Mouse (Mus musculus) embryonic facial prominence, embryonic 12.5 days (tissue): ENCODE data around the gene Chd9. TPM values are rescaled to one million over a fixed set of nuclear protein-coding genes. Genes with fewer than 3 reads are reported as not detected.

Source experiments
- ATAC-seq: fragments of 200-750 bp; cut with Nextera tagmentation; 2 replicates; pipeline ENCODE4 v1.8.0; 2017; ENCODE audit not compliant: insufficient number of reproducible peaks, insufficient read depth, low FRiP score, low TSS enrichment
- H3K27ac ChIP-seq: fragments of 300-500 bp; sonication (generic); 2 replicates; pipeline ENCODE4 v1.5.1; 2016; ENCODE audit warnings: mild to moderate bottlenecking
- H3K27me3 ChIP-seq: fragments of 300-500 bp; sonication (generic); 2 replicates; pipeline ENCODE4 v1.6.1; 2016; ENCODE audit warnings: mild to moderate bottlenecking, moderate library complexity
- H3K36me3 ChIP-seq: fragments of 300-500 bp; sonication (generic); 2 replicates; pipeline ENCODE4 v1.6.1; 2016; ENCODE audit warnings: mild to moderate bottlenecking
- H3K4me1 ChIP-seq: fragments of 300-500 bp; sonication (generic); 2 replicates; pipeline ENCODE4 v1.6.1; 2016
- H3K4me2 ChIP-seq: fragments of 300-500 bp; sonication (generic); replicated peaks from 2 replicates; pipeline ENCODE4 v1.6.1; 2016; ENCODE audit warnings: mild to moderate bottlenecking, moderate library complexity
- H3K4me3 ChIP-seq: fragments of 300-500 bp; sonication (generic); 2 replicates; pipeline ENCODE4 v1.5.1; 2016; ENCODE audit warnings: mild to moderate bottlenecking
- H3K9ac ChIP-seq: fragments of 300-500 bp; sonication (generic); 2 replicates; pipeline ENCODE4 v1.6.1; 2016; ENCODE audit warnings: mild to moderate bottlenecking, moderate library complexity
- H3K9me3 ChIP-seq: fragments of 300-500 bp; sonication (generic); 2 replicates; pipeline ENCODE4 v1.6.1; 2016; ENCODE audit warnings: mild to moderate bottlenecking, moderate library complexity
- WGBS: fragments of 180-500 bp; shearing (Covaris S2); methylation state at CpG from one replicate; pipeline ENCODE4 v1.1.7; 2016; 5-methylcytosine and 5-hydroxymethylcytosine counted together
- microRNA-seq: library from miRNA; unstranded; fragments of <30 nt; microRNA quantifications from one replicate; pipeline ENCODE4, GENCODE M21; 2017
- polyA plus RNA-seq: library from polyadenylated mRNA; unstranded; fragments of >200 nt; fragmentation: Nextera tagmentation; extraction: Ambion mirVana; gene quantifications from 2 replicates; pipeline ENCODE4 v1.2.1, GENCODE M21; 2016

Chd9 gene
- polyA plus RNA-seq, 1 experiment from 2014 or later, result 65.3 TPM

GRCm38 (mm10) chr8:91079678-91080077, 251.5 kb downstream of the Chd9 start:
- no peaks in the 10 kb centered on the region for H3K4me1 ChIP-seq
- no peaks in the 10 kb centered on the region for H3K9me3 ChIP-seq
- H3K9ac ChIP-seq, result no peak overlapping the region
- H3K27me3 ChIP-seq, result no peaks in the 10 kb centered on the region
- H3K36me3 ChIP-seq, result peaks cover 24% of the 10 kb centered on the region
- WGBS, result 100% methylated on average over 2 of the region's 2 CpGs
- ATAC-seq, result no peak
- H3K27ac ChIP-seq, result no peak overlapping the region
- H3K4me2 ChIP-seq, result no peak overlapping the region
- no peak overlapping the region for H3K4me3 ChIP-seq

GRCm38 (mm10) chr8:91081911-91082310, 253.8 kb downstream of the Chd9 start:
- 81% methylated on average over 7 of the region's 7 CpGs for WGBS
- Histone ChIP-seq H3K4me2 (no peak overlapping the region), H3K36me3 (peaks cover 30% of the 10 kb centered on the region), H3K9ac (no peak overlapping the region), H3K4me1 (no peaks in the 10 kb centered on the region), H3K27me3 (no peaks in the 10 kb centered on the region), H3K4me3 (no peak overlapping the region), H3K27ac (no peak overlapping the region), H3K9me3 (no peaks in the 10 kb centered on the region)
- no peak for ATAC-seq

- Histone ChIP-seq H3K27ac (no peak overlapping the region), H3K9ac (no peak overlapping the region), H3K4me1 (no peaks in the 10 kb centered on the region), H3K36me3 (peaks cover 25% of the 10 kb centered on the region), H3K4me3 (no peak overlapping the region), H3K9me3 (no peaks in the 10 kb centered on the region), H3K27me3 (no peaks in the 10 kb centered on the region), H3K4me2 (no peak overlapping the region)
- WGBS, result 91% methylated on average over 12 of the region's 12 CpGs
- no peak for ATAC-seq
Observed at GRCm38 (mm10) chr8:91082428-91082827, 254.3 kb downstream of the Chd9 start.

GRCm38 (mm10) chr8:91088452-91088851, 260.3 kb downstream of the Chd9 start:
- peaks cover 35% of the 10 kb centered on the region for H3K36me3 ChIP-seq

GRCm38 (mm10) chr8:91089601-91090000, 261.4 kb downstream of the Chd9 start:
- Histone ChIP-seq H3K9ac (no peak overlapping the region), H3K4me1 (no peaks in the 10 kb centered on the region), H3K27me3 (no peaks in the 10 kb centered on the region), H3K36me3 (peaks cover 33% of the 10 kb centered on the region), H3K4me2 (no peak overlapping the region), H3K27ac (no peak overlapping the region), H3K9me3 (no peaks in the 10 kb centered on the region), H3K4me3 (no peak overlapping the region)
- ATAC-seq, result no peak
- 83% methylated on average over 2 of the region's 2 CpGs for WGBS

More at GRCm38 (mm10) chr8:91088452-91088851, 260.3 kb downstream of the Chd9 start:
- Histone ChIP-seq H3K27ac (no peak overlapping the region), H3K9ac (no peak overlapping the region), H3K27me3 (no peaks in the 10 kb centered on the region), H3K4me2 (no peak overlapping the region), H3K9me3 (no peaks in the 10 kb centered on the region), H3K4me1 (no peaks in the 10 kb centered on the region), H3K4me3 (no peak overlapping the region)
- ATAC-seq, result no peak
- WGBS, result 97% methylated on average over 7 of the region's 7 CpGs

GRCm38 (mm10) chr8:91094135-91094534, 266.0 kb downstream of the Chd9 start:
- ATAC-seq, result no peak
- H3K36me3 ChIP-seq, result peaks cover 38% of the 10 kb centered on the region
- WGBS, result 90% methylated on average over 5 of the region's 5 CpGs

GRCm38 (mm10) chr8:91098106-91098505, 270.0 kb downstream of the Chd9 start:
- Histone ChIP-seq H3K4me1 (no peaks in the 10 kb centered on the region), H3K27me3 (no peaks in the 10 kb centered on the region), H3K4me2 (no peak overlapping the region), H3K36me3 (peaks cover 36% of the 10 kb centered on the region), H3K9ac (no peak overlapping the region), H3K4me3 (no peak overlapping the region), H3K9me3 (no peaks in the 10 kb centered on the region), H3K27ac (no peak overlapping the region)
- WGBS, result 90% methylated on average over 6 of the region's 6 CpGs
- ATAC-seq, result no peak

More at GRCm38 (mm10) chr8:91094135-91094534, 266.0 kb downstream of the Chd9 start:
- Histone ChIP-seq H3K4me1 (no peaks in the 10 kb centered on the region), H3K27ac (no peak overlapping the region), H3K4me2 (no peak overlapping the region), H3K9me3 (no peaks in the 10 kb centered on the region), H3K4me3 (no peak overlapping the region), H3K27me3 (no peaks in the 10 kb centered on the region), H3K9ac (no peak overlapping the region)

Small RNA genes within 50 kb of the gene (microRNA-seq; reads per million reads assigned to microRNA genes)
- gene Gm44382, result not detected

Other genes with a start within 250 kb of the Chd9 start
- gene Gm19935, start 11.0 kb upstream of the Chd9 start, polyA plus RNA-seq, result not detected in 2 replicates
- gene Rbl2, start 241.7 kb downstream of the Chd9 start, polyA plus RNA-seq, result 16.5 and 17.1 TPM in 2 replicates